Mouse (Mus musculus): ENCODE results near the gene Ptger2. TPM values are rescaled to one million over a fixed set of nuclear protein-coding genes. Genes with fewer than 3 reads are reported as not detected.

Gene Ptger2
- polyA plus RNA-seq, 1 experiment from 2014 or later = 0.20 TPM

GRCm38 (mm10) chr14:45005698-45006283 lies 17.8 kb downstream of the Ptger2 start:
- no peak for ATAC-seq
- no peaks in the 10 kb centered on the region for H3K27me3 ChIP-seq
- no peaks in the 10 kb centered on the region for H3K36me3 ChIP-seq
- no peaks in the 10 kb centered on the region for H3K9me3 ChIP-seq
- no peak overlapping the region for H3K4me2 ChIP-seq (replicated peaks)
- H3K4me1 ChIP-seq (replicated peaks) = no peaks in the 10 kb centered on the region
- 90% methylated on average over 4 of the region's 4 CpGs for WGBS
- no peak overlapping the region for H3K4me3 ChIP-seq (replicated peaks)
- H3K27ac ChIP-seq = no peak overlapping the region
- no peak overlapping the region for H3K9ac ChIP-seq (replicated peaks)

DNA sequence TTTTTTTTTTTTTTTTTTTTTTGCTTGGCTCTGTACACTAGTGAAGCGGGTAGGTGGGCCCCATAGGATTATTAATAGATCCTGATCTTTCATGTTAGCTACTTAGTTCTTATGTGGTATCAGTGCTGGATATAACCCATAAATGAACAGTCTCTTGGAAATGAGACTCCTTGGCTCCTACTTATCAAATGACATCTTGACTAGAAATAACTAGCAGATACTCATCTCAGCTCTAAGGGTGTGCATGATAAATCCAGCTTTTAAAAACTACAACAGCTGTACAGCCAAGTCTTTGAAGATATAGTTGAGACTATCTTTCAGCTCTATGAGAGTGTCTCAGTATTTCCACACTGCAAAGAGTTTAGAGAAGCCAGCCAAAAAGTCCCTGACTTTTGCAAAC lies 21.2 kb downstream of the Ptger2 start:
- H3K27ac ChIP-seq = no peak overlapping the region
- WGBS = 87% methylated on average over 1 of the region's 1 CpGs
- H3K4me2 ChIP-seq (replicated peaks) = no peak overlapping the region
- H3K9me3 ChIP-seq = no peaks in the 10 kb centered on the region
- H3K4me1 ChIP-seq (replicated peaks) = no peaks in the 10 kb centered on the region
- no peaks in the 10 kb centered on the region for H3K36me3 ChIP-seq
- ATAC-seq = no peak
- no peak overlapping the region for H3K9ac ChIP-seq (replicated peaks)
- no peaks in the 10 kb centered on the region for H3K27me3 ChIP-seq
- no peak overlapping the region for H3K4me3 ChIP-seq (replicated peaks)

DNA sequence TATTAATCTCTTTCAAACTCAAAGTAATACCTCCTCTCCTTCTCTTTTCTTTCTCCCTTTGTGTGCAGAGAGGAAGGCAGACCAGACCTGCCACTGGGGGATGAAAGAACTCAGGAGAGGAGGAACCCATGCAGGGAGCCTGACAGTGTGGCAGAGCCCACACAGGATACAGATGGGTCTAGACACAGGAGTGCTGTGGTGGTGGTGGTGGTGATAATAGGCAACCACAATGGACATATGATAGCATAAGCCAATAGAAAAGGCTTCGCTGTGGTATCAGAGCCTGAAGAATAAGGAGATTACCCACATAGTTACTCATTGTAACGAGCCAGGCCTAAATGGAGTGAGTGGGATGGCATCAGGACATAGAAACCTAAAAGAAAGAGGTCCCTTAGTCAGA lies 23.3 kb downstream of the Ptger2 start:
- no peaks in the 10 kb centered on the region for H3K36me3 ChIP-seq
- H3K9me3 ChIP-seq = no peaks in the 10 kb centered on the region
- no peak overlapping the region for H3K4me3 ChIP-seq (replicated peaks)
- no peaks in the 10 kb centered on the region for H3K27me3 ChIP-seq
- no peak overlapping the region for H3K9ac ChIP-seq (replicated peaks)
- no peak overlapping the region for H3K4me2 ChIP-seq (replicated peaks)
- ATAC-seq = no peak
- H3K4me1 ChIP-seq (replicated peaks) = no peaks in the 10 kb centered on the region
- WGBS = 83% methylated on average over 2 of the region's 2 CpGs
- H3K27ac ChIP-seq = no peak overlapping the region

- no peak for ATAC-seq
- Histone ChIP-seq H3K4me2 (replicated peaks) (no peak overlapping the region), H3K27ac (no peak overlapping the region), H3K9me3 (no peaks in the 10 kb centered on the region), H3K9ac (replicated peaks) (no peak overlapping the region), H3K36me3 (no peaks in the 10 kb centered on the region), H3K4me3 (replicated peaks) (no peak overlapping the region), H3K27me3 (no peaks in the 10 kb centered on the region), H3K4me1 (replicated peaks) (no peaks in the 10 kb centered on the region)
- 96% methylated on average over 6 of the region's 6 CpGs for WGBS
Measured at GRCm38 (mm10) chr14:45011671-45012070, 23.7 kb downstream of the Ptger2 start.

GRCm38 (mm10) chr14:45021551-45021950 lies 33.6 kb downstream of the Ptger2 start:
- ATAC-seq = no peak
- no peak overlapping the region for H3K4me3 ChIP-seq (replicated peaks)
- H3K27me3 ChIP-seq = no peaks in the 10 kb centered on the region
- H3K4me2 ChIP-seq (replicated peaks) = no peak overlapping the region
- no peak overlapping the region for H3K27ac ChIP-seq
- WGBS = 82% methylated on average over 3 of the region's 3 CpGs
- H3K4me1 ChIP-seq (replicated peaks) = no peaks in the 10 kb centered on the region
- H3K9me3 ChIP-seq = no peaks in the 10 kb centered on the region
- H3K9ac ChIP-seq (replicated peaks) = no peak overlapping the region
- no peaks in the 10 kb centered on the region for H3K36me3 ChIP-seq

GRCm38 (mm10) chr14:45034293-45034692 lies 46.3 kb downstream of the Ptger2 start:
- no peaks in the 10 kb centered on the region for H3K36me3 ChIP-seq
- no peak overlapping the region for H3K4me3 ChIP-seq (replicated peaks)
- no peaks in the 10 kb centered on the region for H3K4me1 ChIP-seq (replicated peaks)
- H3K9me3 ChIP-seq = no peaks in the 10 kb centered on the region
- H3K27me3 ChIP-seq = no peaks in the 10 kb centered on the region
- 83% methylated on average over 3 of the region's 3 CpGs for WGBS
- ATAC-seq = no peak
- H3K27ac ChIP-seq = no peak overlapping the region
- H3K9ac ChIP-seq (replicated peaks) = no peak overlapping the region
- H3K4me2 ChIP-seq (replicated peaks) = no peak overlapping the region

GRCm38 (mm10) chr14:45036579-45036978 lies 48.6 kb downstream of the Ptger2 start:
- Histone ChIP-seq H3K9me3 (no peaks in the 10 kb centered on the region), H3K4me3 (replicated peaks) (no peak overlapping the region), H3K27me3 (no peaks in the 10 kb centered on the region), H3K9ac (replicated peaks) (no peak overlapping the region), H3K4me1 (replicated peaks) (no peaks in the 10 kb centered on the region), H3K36me3 (no peaks in the 10 kb centered on the region), H3K27ac (no peak overlapping the region), H3K4me2 (replicated peaks) (no peak overlapping the region)
- 95% methylated on average over 1 of the region's 1 CpGs for WGBS
- no peak for ATAC-seq

DNA sequence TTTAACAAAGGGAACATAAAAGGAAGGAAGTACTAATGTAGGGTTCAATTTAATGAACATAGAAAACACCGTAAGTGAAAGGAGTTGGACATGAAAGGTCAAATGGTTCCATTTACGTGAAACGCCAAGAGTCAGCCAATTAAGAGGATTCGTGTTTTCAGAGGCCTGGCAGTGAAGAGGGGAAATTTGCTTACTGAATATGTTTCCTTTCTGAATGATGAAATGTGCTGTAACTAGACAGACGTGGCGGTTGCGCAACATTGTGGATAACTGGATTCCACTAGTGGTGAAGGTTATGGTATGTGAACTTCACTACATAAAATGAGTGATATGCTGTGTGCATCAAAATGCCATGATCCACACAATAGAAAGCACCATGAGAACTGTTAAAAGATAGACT lies 50.1 kb downstream of the Ptger2 start:
- Histone ChIP-seq H3K9ac (replicated peaks) (no peak overlapping the region), H3K36me3 (no peaks in the 10 kb centered on the region)
- WGBS = 90% methylated on average over 7 of the region's 7 CpGs

DNA sequence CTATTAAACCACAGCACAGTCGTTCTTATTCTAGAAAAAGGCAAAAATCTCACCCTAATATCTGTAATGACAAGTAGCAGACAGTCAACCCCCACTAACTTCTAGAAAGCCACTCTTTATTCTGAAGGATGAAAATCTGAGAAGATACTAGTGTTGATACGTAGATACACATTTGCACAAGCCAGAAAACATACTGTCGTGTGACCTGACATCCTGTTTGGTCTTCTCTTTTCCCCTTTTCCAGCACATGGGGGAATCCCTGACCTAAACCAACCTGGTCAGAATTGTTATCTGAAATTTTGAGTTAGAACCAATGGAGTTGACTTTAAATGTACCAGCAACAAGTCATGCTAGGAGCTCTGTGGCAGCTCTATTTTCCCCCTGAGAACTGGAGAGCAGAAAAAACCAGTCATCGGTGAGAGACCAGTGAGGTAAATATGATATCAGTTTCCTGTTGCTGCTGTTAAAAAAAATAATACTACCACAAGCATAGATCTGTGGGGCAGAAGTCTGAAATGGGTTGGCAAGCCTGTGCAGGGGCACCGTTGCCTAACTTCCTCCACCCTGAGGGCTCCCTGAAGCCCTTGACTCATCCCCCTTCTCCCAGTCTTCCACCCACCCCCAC lies 53.0 kb downstream of the Ptger2 start:
- Histone ChIP-seq H3K27ac (no peak overlapping the region), H3K27me3 (no peaks in the 10 kb centered on the region), H3K9me3 (no peaks in the 10 kb centered on the region), H3K4me2 (replicated peaks) (no peak overlapping the region), H3K4me1 (replicated peaks) (no peaks in the 10 kb centered on the region), H3K9ac (replicated peaks) (no peak overlapping the region), H3K36me3 (no peaks in the 10 kb centered on the region), H3K4me3 (replicated peaks) (no peak overlapping the region)
- 89% methylated on average over 5 of the region's 5 CpGs for WGBS
- no peak for ATAC-seq

More for the DNA sequence above, 50.1 kb downstream of the Ptger2 start:
- no peaks in the 10 kb centered on the region for H3K4me1 ChIP-seq (replicated peaks)
- H3K9me3 ChIP-seq = no peaks in the 10 kb centered on the region
- H3K4me3 ChIP-seq (replicated peaks) = no peak overlapping the region
- no peak overlapping the region for H3K27ac ChIP-seq
- no peaks in the 10 kb centered on the region for H3K27me3 ChIP-seq
- ATAC-seq = no peak
- no peak overlapping the region for H3K4me2 ChIP-seq (replicated peaks)

- H3K9ac ChIP-seq (replicated peaks) = no peak overlapping the region
- no peaks in the 10 kb centered on the region for H3K36me3 ChIP-seq
- H3K4me2 ChIP-seq (replicated peaks) = no peak overlapping the region
- H3K4me3 ChIP-seq (replicated peaks) = no peak overlapping the region
- no peak for ATAC-seq
- WGBS = 81% methylated on average over 2 of the region's 2 CpGs
- no peaks in the 10 kb centered on the region for H3K4me1 ChIP-seq (replicated peaks)
- no peaks in the 10 kb centered on the region for H3K9me3 ChIP-seq
- H3K27me3 ChIP-seq = no peaks in the 10 kb centered on the region
- no peak overlapping the region for H3K27ac ChIP-seq
Measured at GRCm38 (mm10) chr14:45048128-45048527, 60.1 kb downstream of the Ptger2 start.

- Histone ChIP-seq H3K36me3 (no peaks in the 10 kb centered on the region), H3K27me3 (no peaks in the 10 kb centered on the region), H3K9ac (replicated peaks) (no peak overlapping the region), H3K27ac (no peak overlapping the region), H3K4me1 (replicated peaks) (no peaks in the 10 kb centered on the region), H3K4me3 (replicated peaks) (no peak overlapping the region), H3K4me2 (replicated peaks) (no peak overlapping the region), H3K9me3 (no peaks in the 10 kb centered on the region)
- ATAC-seq = no peak
- WGBS = 83% methylated on average over 7 of the region's 7 CpGs
Measured at GRCm38 (mm10) chr14:45049689-45050418, 61.9 kb downstream of the Ptger2 start.

- no peak overlapping the region for H3K27ac ChIP-seq
- H3K9me3 ChIP-seq = no peaks in the 10 kb centered on the region
- no peaks in the 10 kb centered on the region for H3K4me1 ChIP-seq (replicated peaks)
- H3K27me3 ChIP-seq = no peaks in the 10 kb centered on the region
- no peak overlapping the region for H3K4me3 ChIP-seq (replicated peaks)
- no peaks in the 10 kb centered on the region for H3K36me3 ChIP-seq
- ATAC-seq = no peak
- 88% methylated on average over 1 of the region's 1 CpGs for WGBS
- H3K4me2 ChIP-seq (replicated peaks) = no peak overlapping the region
- H3K9ac ChIP-seq (replicated peaks) = no peak overlapping the region
Measured at GRCm38 (mm10) chr14:45050419-45050776, 62.4 kb downstream of the Ptger2 start.
